Mouse (Mus musculus) intestine, embryonic 15.5 days (tissue): Measurements from ENCODE around the gene Fastkd5. TPM values are rescaled to one million over a fixed set of nuclear protein-coding genes. Genes with fewer than 3 reads are reported as not detected.

ENCODE experiments used
- ATAC-seq: fragments of 200-750 bp; cut with Nextera tagmentation; 2 replicates; pipeline ENCODE4 v1.8.0; 2017; ENCODE audit warnings: moderate TSS enrichment, moderate library complexity
- H3K27ac ChIP-seq: fragments of 300-500 bp; sonication (generic); 2 replicates; pipeline ENCODE4 v1.5.1; 2015; ENCODE audit warnings: mild to moderate bottlenecking, inconsistent platforms
- H3K27me3 ChIP-seq: fragments of 300-500 bp; sonication (generic); replicated peaks from 2 replicates; pipeline ENCODE4 v1.6.1; 2015; ENCODE audit warnings: inconsistent platforms
- H3K36me3 ChIP-seq: fragments of 300-500 bp; sonication (generic); 2 replicates; pipeline ENCODE4 v1.6.1; 2015; ENCODE audit warnings: inconsistent platforms
- H3K4me1 ChIP-seq: fragments of 300-500 bp; sonication (generic); replicated peaks from 2 replicates; pipeline ENCODE4 v1.6.1; 2015; ENCODE audit warnings: inconsistent platforms
- H3K4me2 ChIP-seq: fragments of 300-500 bp; sonication (generic); replicated peaks from 2 replicates; pipeline ENCODE4 v1.6.1; 2015; ENCODE audit warnings: mild to moderate bottlenecking, inconsistent platforms
- H3K4me3 ChIP-seq: fragments of 300-500 bp; sonication (generic); replicated peaks from 2 replicates; pipeline ENCODE4 v1.5.1; 2015; ENCODE audit warnings: inconsistent platforms
- H3K9ac ChIP-seq: fragments of 300-500 bp; sonication (generic); 2 replicates; pipeline ENCODE4 v1.6.1; 2015; ENCODE audit warnings: inconsistent platforms
- H3K9me3 ChIP-seq: fragments of 300-500 bp; sonication (generic); 2 replicates; pipeline ENCODE4 v1.6.1; 2016; ENCODE audit warnings: inconsistent platforms
- WGBS: fragments of 180-500 bp; shearing (Covaris S2); methylation state at CpG from one replicate; pipeline ENCODE4 v1.1.7; 2015; 5-methylcytosine and 5-hydroxymethylcytosine counted together
- polyA plus RNA-seq: library from polyadenylated mRNA; unstranded; fragments of >200 nt; fragmentation: Nextera tagmentation; extraction: Ambion mirVana; gene quantifications from 2 replicates; pipeline ENCODE4 v1.2.1, GENCODE M21; 2015

Gene Fastkd5
- polyA plus RNA-seq, 1 experiment from 2014 or later, result 16.3 TPM

DNA sequence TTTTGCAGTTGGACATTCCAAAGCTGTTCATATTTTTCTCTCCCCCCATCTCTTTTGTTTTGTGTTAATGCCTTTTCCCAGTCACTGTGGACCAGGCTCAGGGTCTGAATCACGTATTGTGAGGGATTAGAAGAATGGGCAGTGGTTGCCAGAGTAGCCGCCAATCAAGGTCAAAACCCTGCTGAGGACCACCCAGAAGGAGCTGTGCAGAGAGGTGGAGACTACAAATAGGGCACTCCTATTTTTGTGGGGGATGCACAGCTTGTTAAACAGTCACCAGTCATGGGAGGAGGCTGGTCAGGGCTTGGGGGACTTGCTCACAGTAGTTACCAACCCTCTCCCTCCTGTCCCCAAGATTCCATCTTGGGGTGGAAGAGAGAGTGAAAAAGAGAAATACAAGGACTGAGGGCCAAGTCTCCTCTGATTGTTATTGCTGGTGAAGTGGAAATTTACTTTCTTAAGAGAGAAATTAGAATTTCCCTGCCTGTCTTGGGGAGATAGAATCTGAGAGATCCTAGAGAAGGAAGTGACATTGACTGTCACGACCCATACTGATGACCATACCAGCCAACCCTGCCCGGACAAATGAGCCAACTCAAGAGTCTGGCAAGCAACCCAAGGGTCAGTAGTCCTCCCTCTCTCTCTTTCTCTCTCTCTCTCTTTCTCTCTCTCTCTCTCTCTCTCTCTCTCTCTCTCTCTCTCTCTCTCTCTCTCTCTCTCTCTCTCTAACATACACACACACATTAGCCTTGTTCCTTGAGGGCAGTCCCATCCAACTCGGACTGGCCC is 3.3 kb upstream of the Fastkd5 start:
- WGBS, result 64% methylated on average over 5 of the region's 5 CpGs
- Histone ChIP-seq H3K36me3 (no peaks in the 10 kb centered on the region; the same call in 1 of the 2 replicates), H3K9me3 (no peaks in the 10 kb centered on the region), H3K9ac (no peak overlapping the region), H3K27me3 (peaks cover 25% of the 10 kb centered on the region; the same call in 1 of the 2 replicates), H3K4me1 (peaks cover 23% of the 10 kb centered on the region), H3K4me3 (no peak overlapping the region), H3K4me2 (no peak overlapping the region), H3K27ac (no peak overlapping the region)
- no peak for ATAC-seq

DNA sequence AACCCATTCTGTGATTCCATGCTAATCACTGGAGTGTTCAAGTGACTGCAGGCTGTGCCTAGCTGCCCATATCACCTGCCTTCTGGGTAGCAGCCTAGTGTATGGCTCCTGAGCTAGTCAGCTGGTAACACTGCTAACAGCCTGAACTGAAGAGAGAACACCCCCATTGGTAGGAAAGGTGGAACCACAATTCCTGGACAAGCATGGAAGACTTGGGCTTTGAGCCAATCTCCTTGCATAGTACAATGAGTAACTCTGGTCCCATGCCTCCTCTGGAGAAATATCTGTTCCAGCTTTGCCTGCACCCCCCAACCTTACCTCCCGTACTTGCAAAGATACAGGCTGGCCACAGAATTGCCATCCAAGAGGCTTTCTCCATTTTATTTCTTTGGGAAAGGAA is 2.6 kb upstream of the Fastkd5 start:
- Histone ChIP-seq H3K9ac (no peak overlapping the region), H3K4me3 (no peak overlapping the region), H3K4me1 (peaks cover 23% of the 10 kb centered on the region), H3K36me3 (no peaks in the 10 kb centered on the region; the same call in 1 of the 2 replicates), H3K4me2 (no peak overlapping the region), H3K27ac (no peak overlapping the region), H3K9me3 (no peaks in the 10 kb centered on the region), H3K27me3 (peaks cover 21% of the 10 kb centered on the region; the same call in 1 of the 2 replicates)
- 97% methylated on average over 1 of the region's 1 CpGs for WGBS
- no peak for ATAC-seq

DNA sequence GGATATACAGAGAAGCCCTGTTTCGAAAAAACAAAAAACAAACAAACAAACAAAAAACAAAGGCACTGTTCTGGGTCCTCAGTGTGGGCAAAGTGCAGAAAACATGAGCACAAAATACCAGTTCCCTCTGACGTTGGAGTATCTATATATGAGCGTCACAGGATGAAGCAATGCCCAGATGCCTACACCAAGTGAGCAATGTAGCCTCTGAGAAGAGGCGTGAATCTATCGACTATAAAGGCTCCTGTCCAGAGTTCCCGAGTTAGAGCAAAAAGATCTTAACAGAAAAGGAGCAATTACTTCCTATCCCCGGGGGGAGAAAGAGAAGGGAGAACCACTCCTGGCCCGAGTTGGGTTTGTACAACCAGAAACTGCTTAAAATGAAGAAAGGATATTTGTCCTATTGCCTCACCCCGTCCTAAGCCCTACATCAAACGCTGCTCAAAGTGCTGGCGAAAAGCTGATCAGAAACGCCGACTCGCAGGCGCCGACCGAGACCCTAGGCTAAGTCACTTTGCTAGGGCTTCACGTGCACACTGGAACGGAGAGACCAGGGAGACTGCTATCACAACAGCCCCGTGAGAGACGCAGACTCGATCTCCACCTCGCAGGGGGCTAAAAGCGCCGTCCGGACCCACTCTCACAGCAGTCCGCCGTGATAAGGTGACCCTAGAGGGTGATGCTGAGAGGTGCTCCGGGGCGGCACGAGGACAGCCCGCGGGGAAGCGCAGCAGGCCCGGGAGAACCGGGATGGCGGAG is 568 bp downstream of the Fastkd5 start:
- Histone ChIP-seq H3K4me3 (peak overlapping the region; percentile 92), H3K9ac (peak overlapping the region; percentile 88), H3K9me3 (no peaks in the 10 kb centered on the region), H3K27me3 (peaks cover 3% of the 10 kb centered on the region; the same call in 1 of the 2 replicates), H3K27ac (peak overlapping the region; percentile 62), H3K4me1 (peaks cover 4% of the 10 kb centered on the region; the same call in 1 of the 2 replicates), H3K36me3 (no peaks in the 10 kb centered on the region; the same call in 1 of the 2 replicates), H3K4me2 (peak overlapping the region; percentile 67)
- WGBS, result 1% methylated on average over 37 of the region's 37 CpGs
- peak; percentile 67 for ATAC-seq

DNA sequence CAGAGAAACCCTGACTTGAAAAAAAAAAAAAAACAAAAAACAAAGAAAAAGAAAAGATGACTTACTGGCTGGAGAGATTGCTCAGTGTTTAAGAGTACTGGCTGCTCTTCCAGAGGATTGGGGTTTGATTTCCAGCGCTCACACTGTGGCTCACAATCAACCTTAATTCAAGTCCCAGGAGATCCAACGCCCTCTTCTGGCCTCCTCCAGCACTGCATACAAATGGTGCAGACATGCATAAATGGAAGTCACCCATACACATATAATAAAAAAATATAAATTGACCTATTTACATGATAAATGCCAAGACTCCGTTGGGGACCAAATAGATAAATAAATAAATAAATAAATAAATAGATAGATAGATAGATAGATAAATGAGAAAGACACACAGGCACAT is 1.4 kb downstream of the Fastkd5 start:
- WGBS, result 52% methylated on average over 3 of the region's 3 CpGs
- peak overlapping the region; percentile 92; the same call in 1 of the 2 replicates for H3K4me3 ChIP-seq
- no peak overlapping the region for H3K9ac ChIP-seq
- 0 out of 2 replicates have a peak, but pooled peaks cover 4% of the 10 kb centered on the region for H3K4me1 ChIP-seq
- no peak for ATAC-seq
- H3K4me2 ChIP-seq, result peak overlapping the region; percentile 67; the same call in 1 of the 2 replicates
- H3K36me3 ChIP-seq, result no peaks in the 10 kb centered on the region
- no peak overlapping the region for H3K27ac ChIP-seq
- H3K9me3 ChIP-seq, result no peaks in the 10 kb centered on the region
- no peaks in the 10 kb centered on the region for H3K27me3 ChIP-seq

DNA sequence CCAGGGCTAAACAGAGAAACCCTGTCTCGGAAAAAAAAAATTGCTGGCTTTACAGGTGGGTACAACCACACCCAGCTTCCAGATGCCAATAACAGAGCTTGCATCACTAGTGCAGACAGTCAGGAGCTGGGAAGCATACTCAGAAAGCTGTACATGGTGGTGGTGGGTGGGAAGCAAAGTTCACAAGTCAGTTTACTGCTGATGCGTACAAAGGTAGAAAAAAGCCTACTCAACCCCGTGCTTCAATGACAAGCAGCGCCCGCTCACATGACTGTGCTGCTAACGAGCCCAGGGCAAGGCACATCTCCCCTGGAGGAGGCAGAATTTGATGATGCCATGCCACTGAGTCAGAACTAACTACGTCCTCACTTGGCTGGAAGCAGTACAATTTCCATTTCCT is 10.9 kb downstream of the Fastkd5 start:
- H3K36me3 ChIP-seq, result peaks cover 11% of the 10 kb centered on the region; the same call in 1 of the 2 replicates
- no peak overlapping the region for H3K27ac ChIP-seq
- H3K9me3 ChIP-seq, result no peaks in the 10 kb centered on the region
- no peak for ATAC-seq
- H3K4me1 ChIP-seq, result no peaks in the 10 kb centered on the region
- H3K4me2 ChIP-seq, result no peak overlapping the region
- no peak overlapping the region for H3K9ac ChIP-seq
- WGBS, result 93% methylated on average over 7 of the region's 7 CpGs
- no peaks in the 10 kb centered on the region for H3K27me3 ChIP-seq
- no peak overlapping the region for H3K4me3 ChIP-seq

DNA sequence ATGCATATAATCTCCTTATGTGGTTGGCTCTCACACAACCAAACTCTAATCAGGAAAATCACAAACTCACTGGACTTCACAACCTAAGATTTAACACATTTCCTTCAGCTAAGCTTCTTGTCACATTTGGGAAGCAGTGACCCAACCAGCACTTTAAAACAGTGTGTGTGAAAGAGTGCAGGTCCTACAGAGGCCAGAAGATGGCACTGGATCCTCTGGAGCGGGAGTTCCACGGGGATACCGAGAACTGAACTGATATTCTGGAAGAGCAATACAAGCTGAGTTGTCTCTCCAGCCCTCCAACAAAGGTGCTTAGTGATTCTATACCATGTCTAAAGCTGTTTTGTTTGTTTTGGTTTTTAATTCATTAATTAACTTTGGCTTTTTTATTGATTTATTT is 16.7 kb downstream of the Fastkd5 start:
- Histone ChIP-seq H3K36me3 (peaks cover 5% of the 10 kb centered on the region; the same call in 1 of the 2 replicates), H3K27me3 (no peaks in the 10 kb centered on the region), H3K27ac (no peak overlapping the region), H3K4me2 (no peak overlapping the region), H3K4me1 (no peaks in the 10 kb centered on the region), H3K4me3 (no peak overlapping the region), H3K9me3 (no peaks in the 10 kb centered on the region), H3K9ac (no peak overlapping the region)
- no peak for ATAC-seq
- 67% methylated on average over 3 of the region's 3 CpGs for WGBS

DNA sequence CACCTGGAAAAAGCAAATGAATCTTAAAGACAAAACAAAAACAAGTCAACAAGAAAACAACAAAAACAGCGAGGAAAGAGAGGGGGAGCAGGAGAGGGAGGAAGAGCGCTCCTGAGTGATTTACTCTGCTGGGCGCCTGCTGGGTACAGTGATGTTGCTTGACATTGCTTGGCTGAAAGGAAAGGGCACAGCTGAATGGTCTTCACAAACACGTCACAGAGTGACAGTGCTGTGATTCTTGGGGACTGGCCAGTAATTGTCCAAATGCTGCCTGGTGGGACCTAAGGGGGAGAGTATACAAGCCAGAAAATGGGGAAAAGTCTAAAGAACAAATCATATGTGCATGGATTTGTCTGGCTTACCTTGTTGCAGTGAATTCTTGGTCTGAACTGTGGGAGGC is 27.6 kb downstream of the Fastkd5 start:
- H3K27me3 ChIP-seq, result no peaks in the 10 kb centered on the region
- no peak overlapping the region for H3K4me3 ChIP-seq
- H3K27ac ChIP-seq, result no peak overlapping the region
- H3K4me1 ChIP-seq, result no peaks in the 10 kb centered on the region
- H3K36me3 ChIP-seq, result peaks cover 16% of the 10 kb centered on the region
- H3K9me3 ChIP-seq, result no peaks in the 10 kb centered on the region
- no peak overlapping the region for H3K4me2 ChIP-seq
- H3K9ac ChIP-seq, result no peak overlapping the region
- WGBS, result 84% methylated on average over 4 of the region's 4 CpGs
- ATAC-seq, result no peak

DNA sequence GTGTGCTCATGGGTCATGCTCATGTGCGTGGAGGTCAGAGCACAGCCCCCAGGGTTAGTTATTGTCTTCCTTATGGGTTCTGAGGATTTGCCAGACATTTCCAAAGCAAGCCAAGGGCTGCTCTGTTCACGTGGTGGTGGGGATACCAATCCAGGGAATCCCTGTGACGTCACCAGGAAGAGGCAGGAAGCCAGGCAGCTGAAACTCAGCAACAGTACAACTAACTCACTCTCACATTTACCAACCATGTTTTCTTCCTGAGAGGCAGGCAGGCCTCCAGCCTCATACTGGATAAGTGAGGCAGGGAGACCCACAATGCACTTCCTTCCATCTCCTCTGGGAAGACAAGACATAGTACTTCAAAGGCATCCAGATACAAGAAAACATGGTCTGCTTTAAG is 31.4 kb downstream of the Fastkd5 start:
- no peak overlapping the region for H3K27ac ChIP-seq
- H3K9ac ChIP-seq, result no peak overlapping the region
- no peak overlapping the region for H3K4me3 ChIP-seq
- H3K9me3 ChIP-seq, result no peaks in the 10 kb centered on the region
- H3K36me3 ChIP-seq, result peaks cover 27% of the 10 kb centered on the region
- 72% methylated on average over 3 of the region's 3 CpGs for WGBS
- no peak for ATAC-seq
- no peaks in the 10 kb centered on the region for H3K27me3 ChIP-seq
- no peaks in the 10 kb centered on the region for H3K4me1 ChIP-seq
- H3K4me2 ChIP-seq, result no peak overlapping the region

DNA sequence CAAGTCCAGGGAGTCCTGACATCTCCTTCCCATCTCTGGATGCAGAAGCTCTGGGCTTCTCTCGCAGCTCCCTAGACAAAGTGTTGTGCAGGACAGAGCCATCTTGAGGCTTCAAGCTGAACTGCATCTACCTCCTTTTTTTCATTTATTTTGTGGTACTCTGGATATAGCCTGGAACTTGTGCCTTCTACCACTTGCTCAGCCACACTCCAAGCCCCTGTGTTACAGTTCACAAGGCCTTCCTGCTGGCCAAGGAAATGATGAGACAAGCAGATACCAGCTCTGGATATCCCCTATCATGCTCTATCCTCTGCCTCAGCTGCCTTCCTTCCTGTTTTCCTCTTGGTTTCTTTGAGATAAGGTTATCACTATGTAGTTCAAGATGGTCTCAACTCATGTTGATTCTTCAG is 32.2 kb downstream of the Fastkd5 start:
- ATAC-seq, result no peak

DNA sequence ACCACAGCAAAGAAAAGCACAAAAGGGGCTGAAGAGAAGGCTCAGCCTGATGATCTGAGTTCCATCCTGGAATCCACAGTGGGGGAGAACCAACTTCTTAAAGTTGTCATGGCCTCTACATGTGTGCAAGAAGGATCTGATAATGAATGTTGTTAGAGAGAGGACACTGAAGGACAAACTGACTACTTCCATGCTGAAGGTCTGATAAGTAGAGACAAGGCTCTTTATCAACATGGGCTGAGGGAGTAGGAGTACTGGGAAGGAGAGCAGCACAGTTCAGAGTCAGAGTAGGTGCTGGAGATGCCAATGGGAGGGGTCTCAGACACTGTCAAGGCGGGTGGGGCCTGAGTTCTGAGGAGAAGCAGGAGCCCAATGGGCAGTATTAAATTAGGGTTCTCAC is 34.2 kb downstream of the Fastkd5 start:
- no peak for ATAC-seq
- H3K36me3 ChIP-seq, result peaks cover 27% of the 10 kb centered on the region
- WGBS, result 79% methylated on average over 1 of the region's 1 CpGs

More for the DNA sequence above, 32.2 kb downstream of the Fastkd5 start:
- no peaks in the 10 kb centered on the region for H3K9me3 ChIP-seq
- no peak overlapping the region for H3K9ac ChIP-seq
- no peak overlapping the region for H3K4me3 ChIP-seq
- no peaks in the 10 kb centered on the region for H3K27me3 ChIP-seq
- no peaks in the 10 kb centered on the region for H3K4me1 ChIP-seq
- 16% methylated on average over 1 of the region's 1 CpGs for WGBS
- H3K4me2 ChIP-seq, result no peak overlapping the region
- no peak overlapping the region for H3K27ac ChIP-seq
- H3K36me3 ChIP-seq, result peaks cover 27% of the 10 kb centered on the region

DNA sequence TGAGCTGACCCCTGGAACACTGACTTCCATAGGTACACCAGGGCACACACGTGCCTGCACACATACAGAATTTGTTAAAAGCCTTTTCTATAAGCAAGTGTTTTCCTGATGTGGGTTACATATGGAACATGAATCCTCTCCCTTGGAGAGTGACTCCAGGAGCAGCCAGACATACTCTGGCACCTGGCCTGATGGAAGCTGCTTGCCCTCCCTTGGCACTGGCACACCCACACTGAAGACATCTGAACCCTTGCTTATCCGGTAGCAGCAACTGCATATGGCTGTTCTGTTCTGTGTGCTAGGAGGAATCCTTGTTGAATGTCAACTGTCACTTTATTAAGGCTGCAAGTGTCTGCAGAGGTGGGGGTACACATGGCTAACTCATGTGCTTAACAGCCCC is 38.8 kb downstream of the Fastkd5 start:
- no peak for ATAC-seq
- Histone ChIP-seq H3K9me3 (no peaks in the 10 kb centered on the region), H3K27ac (no peak overlapping the region), H3K4me2 (no peak overlapping the region), H3K9ac (no peak overlapping the region), H3K27me3 (no peaks in the 10 kb centered on the region), H3K4me1 (no peaks in the 10 kb centered on the region), H3K4me3 (no peak overlapping the region), H3K36me3 (0 out of 2 replicates have a peak, but pooled peaks cover 6% of the 10 kb centered on the region)
- WGBS, result 94% methylated on average over 2 of the region's 2 CpGs

More for the DNA sequence above, 34.2 kb downstream of the Fastkd5 start:
- Histone ChIP-seq H3K27me3 (no peaks in the 10 kb centered on the region), H3K4me3 (no peak overlapping the region), H3K4me2 (no peak overlapping the region), H3K9ac (no peak overlapping the region), H3K27ac (no peak overlapping the region), H3K4me1 (no peaks in the 10 kb centered on the region), H3K9me3 (no peaks in the 10 kb centered on the region)

DNA sequence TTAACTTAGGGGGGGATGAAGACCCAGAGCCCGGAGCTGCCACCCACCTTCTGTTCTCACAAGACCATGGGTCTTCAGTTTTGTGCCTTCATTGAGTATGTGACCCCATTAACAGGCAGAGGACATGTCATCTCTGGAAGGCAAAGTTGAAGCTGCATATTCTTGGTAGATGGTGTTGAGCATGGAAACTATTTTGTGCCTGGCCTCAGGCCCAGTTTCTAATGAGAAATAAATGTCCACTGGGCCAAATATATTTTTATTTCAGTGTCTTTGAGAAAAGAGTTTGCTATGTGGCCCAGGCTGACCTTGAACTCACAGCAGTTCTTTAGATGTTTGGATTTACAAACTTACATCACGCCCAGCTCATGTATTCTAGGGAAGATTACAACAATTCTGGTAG is 40.1 kb downstream of the Fastkd5 start:
- 93% methylated on average over 2 of the region's 2 CpGs for WGBS
- Histone ChIP-seq H3K36me3 (no peaks in the 10 kb centered on the region), H3K4me3 (no peak overlapping the region), H3K27ac (no peak overlapping the region), H3K27me3 (no peaks in the 10 kb centered on the region), H3K4me2 (no peak overlapping the region), H3K9me3 (no peaks in the 10 kb centered on the region), H3K4me1 (no peaks in the 10 kb centered on the region), H3K9ac (no peak overlapping the region)
- no peak for ATAC-seq
